In the genomic region with DNA sequence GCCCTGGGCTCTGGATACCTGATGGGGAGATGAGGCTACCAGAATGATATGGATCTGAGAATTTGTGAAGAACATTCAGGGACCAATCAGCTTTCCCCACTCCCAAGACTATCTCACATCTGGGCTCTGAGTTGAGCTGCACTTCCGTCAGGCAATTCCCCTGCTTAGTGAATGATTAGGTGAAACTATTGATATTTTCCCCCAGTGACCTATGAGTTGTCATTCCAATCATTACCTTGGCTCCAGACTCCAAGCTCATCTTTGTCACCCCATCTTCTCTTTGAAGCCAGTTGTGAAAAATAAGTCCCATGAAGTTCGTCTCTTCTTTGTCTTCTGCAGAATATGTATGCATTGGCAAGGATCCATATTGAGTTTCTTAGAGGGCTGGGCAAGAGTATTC, we compare ENCODE assay signal across 27 mouse cellular contexts.
"Had no signal": no experiment of that assay in that cellular context is flagged by ENCODE, and none has a peak within 500 bp of the region (broad histone marks: within the 10 kb centered on the region; RNA-seq: fewer than 3 reads in every experiment).

No protein-coding gene starts in this region.

- H3K27me3 ChIP-seq: embryonic facial prominence, embryonic 12.5 days; embryonic facial prominence, embryonic 13.5 days; embryonic facial prominence, embryonic 15.5 days; forebrain, embryonic 12.5 days; forebrain, embryonic 13.5 days; forebrain, embryonic 15.5 days had no signal

- H3K9ac ChIP-seq: embryonic facial prominence, embryonic 12.5 days; embryonic facial prominence, embryonic 13.5 days; embryonic facial prominence, embryonic 15.5 days; forebrain, embryonic 12.5 days; forebrain, embryonic 13.5 days; forebrain, embryonic 15.5 days; forebrain, postnatal 0 days had no signal

- H3K4me1 ChIP-seq: embryonic facial prominence, embryonic 10.5 days; embryonic facial prominence, embryonic 12.5 days; embryonic facial prominence, embryonic 15.5 days; forebrain, embryonic 10.5 days; forebrain, embryonic 12.5 days; forebrain, embryonic 13.5 days; forebrain, embryonic 15.5 days had no signal

- H3K36me3 ChIP-seq: embryonic facial prominence, embryonic 10.5 days; embryonic facial prominence, embryonic 12.5 days; embryonic facial prominence, embryonic 13.5 days; embryonic facial prominence, embryonic 15.5 days; forebrain, embryonic 10.5 days; forebrain, embryonic 12.5 days; forebrain, embryonic 15.5 days had no signal

- H3K4me2 ChIP-seq: embryonic facial prominence, embryonic 12.5 days; embryonic facial prominence, embryonic 13.5 days; embryonic facial prominence, embryonic 15.5 days; forebrain, embryonic 12.5 days; forebrain, embryonic 13.5 days; forebrain, embryonic 15.5 days had no signal

- H3K4me3 ChIP-seq: embryonic facial prominence, embryonic 10.5 days; embryonic facial prominence, embryonic 12.5 days; embryonic facial prominence, embryonic 13.5 days; embryonic facial prominence, embryonic 15.5 days; erythroblast, embryonic 14.5 days; forebrain, embryonic 10.5 days; forebrain, embryonic 12.5 days; forebrain, embryonic 13.5 days; forebrain, embryonic 15.5 days; gastrocnemius, adult 2 months had no signal

- H3K9me3 ChIP-seq: embryonic facial prominence, embryonic 10.5 days; embryonic facial prominence, embryonic 12.5 days; embryonic facial prominence, embryonic 13.5 days; embryonic facial prominence, embryonic 15.5 days; forebrain, embryonic 10.5 days; forebrain, embryonic 12.5 days; forebrain, embryonic 13.5 days; forebrain, embryonic 15.5 days had no signal

- DNase-seq: cerebellum, adult 18-20 months; cerebellum, adult 2 months; cerebellum, adult 8-10 months; cerebellum, adult 9-10 months; cerebellum, adult 9-11 months; cerebellum, postnatal 10 days; cerebellum, postnatal 14 days; cerebellum, postnatal 25 days; cerebellum, postnatal 36 days; embryo, embryonic 11 days; forebrain, postnatal 0 days; gastrocnemius, adult 2 months; gastrocnemius, postnatal 10 days; gastrocnemius, postnatal 14 days; gastrocnemius, postnatal 25 days; gastrocnemius, postnatal 36 days had no signal

- ATAC-seq: forebrain, embryonic 13.5 days; forebrain, embryonic 14.5 days; forebrain, embryonic 15.5 days; forebrain, embryonic 16.5 days; forebrain, postnatal 0 days had no signal

- H3K27ac ChIP-seq: embryonic facial prominence, embryonic 10.5 days; embryonic facial prominence, embryonic 12.5 days; embryonic facial prominence, embryonic 13.5 days; embryonic facial prominence, embryonic 15.5 days; forebrain, embryonic 10.5 days; forebrain, embryonic 12.5 days; forebrain, embryonic 13.5 days; forebrain, embryonic 15.5 days; gastrocnemius, adult 2 months had no signal
